ENCODE assay signal across 8 mouse cellular contexts in genomic region chr3:104865341-104865788, GRCm38 (mm10). TPM values are rescaled to one million over a fixed set of nuclear protein-coding genes. Genes with fewer than 3 reads are reported as not detected.
DNase-seq lines count a peak whose midpoint lies in the region; ATAC-seq lines count a peak whose summit lies in the region.

No protein-coding gene starts in this region.

- H3K27ac ChIP-seq in kidney, embryonic 16.5 days (ENCODE audit: low read length): peak overlapping the region; percentile 99
- peak overlapping the region; percentile 90 for H3K27ac ChIP-seq in brown adipose tissue, adult 24 weeks (replicated peaks; ENCODE audit: low read depth, low read length)
- peak overlapping the region; percentile 97 for H3K27ac ChIP-seq in hindbrain, embryonic 16.5 days (ENCODE audit: low read depth, low read length)

- no peak for DNase-seq in kidney, adult 9 months
- no peak for DNase-seq in layer of hippocampus, adult 9-10 months (ENCODE audit: low spot score)
- DNase-seq in urinary bladder, postnatal 36 days (ENCODE audit: low spot score in 2 of 2): no peak
- DNase-seq in kidney, postnatal 4 days: no peak

- peaks cover 30% of the 10 kb centered on the region for H3K4me1 ChIP-seq in kidney, embryonic 16.5 days (ENCODE audit: insufficient read depth, low read length)
- H3K4me1 ChIP-seq in brown adipose tissue, adult 24 weeks (ENCODE audit: control insufficient read depth, insufficient read depth, insufficient read length, low read length): peaks cover 12% of the 10 kb centered on the region
- H3K4me1 ChIP-seq in hindbrain, embryonic 16.5 days (ENCODE audit: control insufficient read depth, insufficient read depth, low read depth, low read length): peaks cover 22% of the 10 kb centered on the region

- no peaks in the 10 kb centered on the region for H3K9me3 ChIP-seq in kidney, embryonic 16.5 days (ENCODE audit: low read length)
- H3K9me3 ChIP-seq in hindbrain, embryonic 16.5 days (ENCODE audit: control insufficient read depth, low read length): no peaks in the 10 kb centered on the region

- WGBS in kidney, embryonic 16.5 days: under 1% methylated on average over 12 of the region's 12 CpGs
- WGBS in hindbrain, embryonic 16.5 days: 2% methylated on average over 12 of the region's 12 CpGs

- ATAC-seq in kidney, embryonic 16.5 days (ENCODE audit: low FRiP score, low TSS enrichment): peak; percentile 21; the same call in 1 of the 2 replicates
- peak; percentile 7 for ATAC-seq in hindbrain, embryonic 16.5 days
- ATAC-seq in megakaryocyte progenitor cell, adult 5-6 weeks (replicated peaks; ENCODE audit: poor library complexity): peak; percentile 10; the same call in 1 of the 2 replicates

- peak overlapping the region; percentile 99 for H3K4me3 ChIP-seq in kidney, embryonic 16.5 days (ENCODE audit: low read length)
- peak overlapping the region; percentile 99 for H3K4me3 ChIP-seq in brown adipose tissue, adult 24 weeks (ENCODE audit: insufficient read depth, low read depth, low read length)
- peak overlapping the region; percentile 91 for H3K4me3 ChIP-seq in hindbrain, embryonic 16.5 days (ENCODE audit: low read length)

- no peaks in the 10 kb centered on the region for H3K27me3 ChIP-seq in kidney, embryonic 16.5 days (ENCODE audit: insufficient read depth, low read length)
- no peaks in the 10 kb centered on the region for H3K27me3 ChIP-seq in hindbrain, embryonic 16.5 days (replicated peaks; ENCODE audit: control insufficient read depth, insufficient read depth, low read length)

- H3K9ac ChIP-seq in kidney, embryonic 16.5 days (replicated peaks; ENCODE audit: low read length): peak overlapping the region; percentile 98
- H3K9ac ChIP-seq in hindbrain, embryonic 16.5 days (ENCODE audit: low read depth, low read length): peak overlapping the region; percentile 93

- H3K36me3 ChIP-seq in kidney, embryonic 16.5 days (ENCODE audit: insufficient read depth, low read length): peaks cover 2% of the 10 kb centered on the region; the same call in 1 of the 2 replicates
- no peaks in the 10 kb centered on the region for H3K36me3 ChIP-seq in hindbrain, embryonic 16.5 days (ENCODE audit: control insufficient read depth, insufficient read depth, low read length)

- peak overlapping the region; percentile 60 for H3K4me2 ChIP-seq in kidney, embryonic 16.5 days (replicated peaks; ENCODE audit: low read depth, low read length)
- H3K4me2 ChIP-seq in hindbrain, embryonic 16.5 days (ENCODE audit: low read length): peak overlapping the region; percentile 64

RNA-seq across cellular contexts. Expression of gene Capza1, which starts 1.1 kb away (rescaled TPM):
- 194 and 209 TPM in 2 replicates for polyA plus RNA-seq in kidney, embryonic 16.5 days (2015; fragmentation: Nextera tagmentation; extraction: Ambion mirVana)
- 70.0 and 83.3 TPM in 2 replicates for polyA plus RNA-seq in brown adipose tissue, adult 24 weeks (2012; ENCODE audit: insufficient read depth, insufficient read length, missing spikeins)
- 141 and 155 TPM in 2 replicates for polyA plus RNA-seq in hindbrain, embryonic 16.5 days (2015; fragmentation: Nextera tagmentation; extraction: Ambion mirVana)
- total RNA-seq in megakaryocyte progenitor cell, adult 5-6 weeks (2015): 273 and 301 TPM in 2 replicates
- 270 and 294 TPM in 2 replicates for total RNA-seq in megakaryocyte progenitor cell, adult 5-6 weeks (2017)

RNA-seq across cellular contexts. Expression of gene St7l, which starts 1.6 kb away (rescaled TPM):
- polyA plus RNA-seq in kidney, embryonic 16.5 days (2015; fragmentation: Nextera tagmentation; extraction: Ambion mirVana): 36.0 and 39.9 TPM in 2 replicates
- 26.4 and 30.7 TPM in 2 replicates for polyA plus RNA-seq in brown adipose tissue, adult 24 weeks (2012; ENCODE audit: insufficient read depth, insufficient read length, missing spikeins)
- polyA plus RNA-seq in hindbrain, embryonic 16.5 days (2015; fragmentation: Nextera tagmentation; extraction: Ambion mirVana): 29.9 and 30.2 TPM in 2 replicates
- 22.8 and 34.5 TPM in 2 replicates for total RNA-seq in megakaryocyte progenitor cell, adult 5-6 weeks (2015)
- 28.3 and 30.7 TPM in 2 replicates for total RNA-seq in megakaryocyte progenitor cell, adult 5-6 weeks (2017)

RNA-seq across cellular contexts. Expression of gene Mov10, which starts 47.0 kb away (rescaled TPM):
- 60.4 and 61.5 TPM in 2 replicates for polyA plus RNA-seq in kidney, embryonic 16.5 days (2015; fragmentation: Nextera tagmentation; extraction: Ambion mirVana)
- 1.2 and 1.5 TPM in 2 replicates for polyA plus RNA-seq in brown adipose tissue, adult 24 weeks (2012; ENCODE audit: insufficient read depth, insufficient read length, missing spikeins)
- 9.1 and 12.4 TPM in 2 replicates for polyA plus RNA-seq in hindbrain, embryonic 16.5 days (2015; fragmentation: Nextera tagmentation; extraction: Ambion mirVana)
- total RNA-seq in megakaryocyte progenitor cell, adult 5-6 weeks (2015): 5.8 and 8.9 TPM in 2 replicates
- 2.0 and 4.4 TPM in 2 replicates for total RNA-seq in megakaryocyte progenitor cell, adult 5-6 weeks (2017)
